Mouse (Mus musculus): Measurements from ENCODE around the gene Tcea2.

Tcea2 gene

GRCm38 (mm10) chr2:181713749-181714148, 33.6 kb downstream of the Tcea2 start:
- no peak for DNase-seq (ENCODE audit: low spot score in 2 of 2)

GRCm38 (mm10) chr2:181714903-181715326, 34.8 kb downstream of the Tcea2 start, which contains the start of gene Oprl1:
Oprl1 (plus strand) TSS chr2:181715016.
- peak in 1 of 2 experiments; percentile 15 for DNase-seq (ENCODE audit: low spot score in 2 of 2)

DNA sequence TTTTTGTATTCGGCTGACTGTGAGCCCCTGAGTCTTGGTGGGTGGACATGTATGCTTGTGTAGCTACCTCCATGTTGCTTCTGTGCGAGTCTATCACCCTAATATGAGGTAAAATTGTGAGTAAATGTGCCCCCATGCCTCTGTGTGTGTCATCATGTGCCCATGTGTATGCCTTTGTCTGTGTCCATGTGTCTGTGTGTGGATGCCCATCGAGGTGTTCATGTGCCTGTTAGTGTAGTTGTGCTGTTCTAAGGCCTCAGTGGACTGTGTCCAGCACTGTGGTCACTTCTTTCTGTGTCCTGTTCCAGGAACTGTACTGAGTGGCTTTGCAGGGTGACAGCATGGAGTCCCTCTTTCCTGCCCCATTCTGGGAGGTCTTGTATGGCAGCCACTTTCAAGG, 35.3 kb downstream of the Tcea2 start:
- no peak for DNase-seq (ENCODE audit: low spot score in 2 of 2)

- DNase-seq (ENCODE audit: low spot score in 2 of 2): no peak
Observed at GRCm38 (mm10) chr2:181716991-181717390, 36.9 kb downstream of the Tcea2 start.

- no peak for DNase-seq (ENCODE audit: low spot score in 2 of 2)
Observed at GRCm38 (mm10) chr2:181720061-181720460, 40.0 kb downstream of the Tcea2 start.

DNA sequence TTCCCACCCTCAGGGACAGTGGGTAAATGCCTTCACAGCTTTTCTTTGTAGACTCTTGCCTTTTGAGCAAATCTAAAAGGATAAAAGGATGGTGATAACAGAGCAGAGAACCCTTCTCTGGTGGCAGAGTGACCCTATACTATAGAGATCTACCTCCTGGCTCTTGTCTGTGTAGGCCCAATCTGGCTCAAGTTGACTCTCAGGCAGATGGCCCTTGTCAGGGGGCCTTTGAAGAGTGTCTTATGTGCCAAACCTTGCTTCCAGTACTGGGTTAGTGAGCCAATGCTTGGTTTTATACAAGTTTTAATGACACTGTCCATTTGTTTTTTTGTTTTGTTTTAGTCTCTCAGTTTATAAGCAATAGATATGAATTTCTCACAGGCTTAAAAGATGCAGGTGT, 41.1 kb downstream of the Tcea2 start:
- no peak for DNase-seq (ENCODE audit: low spot score in 2 of 2)

DNA sequence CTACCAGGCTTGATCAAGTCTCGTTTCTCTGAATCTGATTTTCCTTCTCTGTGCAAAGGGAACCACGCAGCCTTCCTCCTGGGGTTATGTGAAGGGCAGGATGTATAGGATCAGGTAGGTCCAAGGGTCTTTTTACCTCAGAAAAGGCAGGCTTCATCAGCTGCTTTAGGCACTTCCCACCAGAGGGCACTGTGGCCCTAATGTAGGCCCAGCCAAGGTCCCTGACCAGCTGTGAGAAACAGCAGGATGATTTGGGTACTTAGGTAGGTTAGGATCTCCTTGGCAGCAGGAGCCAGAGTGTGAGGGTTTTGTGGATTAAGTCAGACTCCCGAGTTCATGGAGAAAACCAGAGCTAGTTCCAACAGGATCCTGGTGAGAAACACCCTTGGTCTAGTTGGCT, 42.1 kb downstream of the Tcea2 start:
- DNase-seq (ENCODE audit: low spot score in 2 of 2): peak in 1 of 2 experiments; percentile 25

GRCm38 (mm10) chr2:181727659-181728262, 47.7 kb downstream of the Tcea2 start:
- DNase-seq (ENCODE audit: low spot score in 2 of 2): no peak

GRCm38 (mm10) chr2:181730051-181730450, 49.9 kb downstream of the Tcea2 start:
- peak in 1 of 2 experiments; percentile 12 for DNase-seq (ENCODE audit: low spot score in 2 of 2)

Data from thymus, postnatal 10 days (tissue).